Mouse (Mus musculus): ENCODE data around the gene Dgcr6.
A peak's percentile ranks its signal among the peaks of the same experiment; 100 is the strongest.

Gene Dgcr6

GRCm38 (mm10) chr16:18070798-18071197 is 18.1 kb downstream of the Dgcr6 start:
- DNase-seq (ENCODE audit: low spot score) = no peak

GRCm38 (mm10) chr16:18072089-18072488 is 19.4 kb downstream of the Dgcr6 start:
- DNase-seq (ENCODE audit: low spot score) = no peak

- DNase-seq (ENCODE audit: low spot score) = peak; percentile 41
These were observed 20.8 kb downstream of the Dgcr6 start for GRCm38 (mm10) chr16:18073259-18073962.

- DNase-seq (ENCODE audit: low spot score) = no peak
These were observed 22.0 kb downstream of the Dgcr6 start for GRCm38 (mm10) chr16:18074611-18075010.

GRCm38 (mm10) chr16:18075201-18075600 is 22.5 kb downstream of the Dgcr6 start:
- peak; percentile 34 for DNase-seq (ENCODE audit: low spot score)

GRCm38 (mm10) chr16:18078314-18079015 is 25.8 kb downstream of the Dgcr6 start:
- DNase-seq (ENCODE audit: low spot score) = no peak

GRCm38 (mm10) chr16:18079300-18079699 is 26.6 kb downstream of the Dgcr6 start:
- no peak for DNase-seq (ENCODE audit: low spot score)

- DNase-seq (ENCODE audit: low spot score) = no peak
These were observed 27.5 kb downstream of the Dgcr6 start for GRCm38 (mm10) chr16:18080171-18080570.

GRCm38 (mm10) chr16:18081149-18081827 is 28.6 kb downstream of the Dgcr6 start:
- no peak for DNase-seq (ENCODE audit: low spot score)

GRCm38 (mm10) chr16:18082291-18082690 is 29.6 kb downstream of the Dgcr6 start:
- no peak for DNase-seq (ENCODE audit: low spot score)

GRCm38 (mm10) chr16:18083231-18083951 is 30.7 kb downstream of the Dgcr6 start:
- DNase-seq (ENCODE audit: low spot score) = peak; percentile 42

- peak; percentile 41 for DNase-seq (ENCODE audit: low spot score)
These were observed 31.6 kb downstream of the Dgcr6 start for GRCm38 (mm10) chr16:18084262-18084661.

- no peak for DNase-seq (ENCODE audit: low spot score)
These were observed 34.4 kb downstream of the Dgcr6 start for GRCm38 (mm10) chr16:18087101-18087500.

- DNase-seq (ENCODE audit: low spot score) = peak; percentile 50
These were observed 43.7 kb downstream of the Dgcr6 start for GRCm38 (mm10) chr16:18096348-18096747.

- no peak for DNase-seq (ENCODE audit: low spot score)
These were observed 50.2 kb downstream of the Dgcr6 start for GRCm38 (mm10) chr16:18102816-18103215.

GRCm38 (mm10) chr16:18103366-18103765 is 50.7 kb downstream of the Dgcr6 start:
- DNase-seq (ENCODE audit: low spot score) = no peak

- DNase-seq (ENCODE audit: low spot score) = no peak
These were observed 51.1 kb downstream of the Dgcr6 start for GRCm38 (mm10) chr16:18103808-18104207.

GRCm38 (mm10) chr16:18108221-18108966 is 55.7 kb downstream of the Dgcr6 start:
- peak; percentile 66 for DNase-seq (ENCODE audit: low spot score)

GRCm38 (mm10) chr16:18111042-18111441 is 58.4 kb downstream of the Dgcr6 start:
- DNase-seq (ENCODE audit: low spot score) = no peak

GRCm38 (mm10) chr16:18116467-18116866 is 63.8 kb downstream of the Dgcr6 start:
- no peak for DNase-seq (ENCODE audit: low spot score)

GRCm38 (mm10) chr16:18118285-18118684 is 65.6 kb downstream of the Dgcr6 start:
- DNase-seq (ENCODE audit: low spot score) = no peak
